In genomic region chr2:34106245-34106644, GRCm38 (mm10) we compare ENCODE assay signal across 10 mouse cellular contexts.
DNase-seq lines count a peak whose midpoint lies in the region; ATAC-seq lines count a peak whose summit lies in the region.
"Had no signal": no experiment of that assay in that cellular context is flagged by ENCODE, and none has a peak within 500 bp of the region (broad histone marks: within the 10 kb centered on the region; RNA-seq: fewer than 3 reads in every experiment).

No protein-coding gene starts in this region.

- H3K4me2 ChIP-seq in neural tube, embryonic 11.5 days (ENCODE audit: low read depth): peak overlapping the region; percentile 30
- H3K4me2 ChIP-seq in limb, embryonic 13.5 days (replicated peaks): peak overlapping the region; percentile 55
- peak overlapping the region; percentile 51 for H3K4me2 ChIP-seq in neural tube, embryonic 15.5 days

- H3K4me1 ChIP-seq in neural tube, embryonic 11.5 days (ENCODE audit: control insufficient read depth, insufficient read depth, low read length): peaks cover 25% of the 10 kb centered on the region
- peaks cover 39% of the 10 kb centered on the region for H3K4me1 ChIP-seq in limb, embryonic 13.5 days
- H3K4me1 ChIP-seq in neural tube, embryonic 15.5 days: peaks cover 48% of the 10 kb centered on the region

- ATAC-seq in neural tube, embryonic 11.5 days (ENCODE audit: insufficient read depth, low FRiP score, low TSS enrichment): peak; percentile 57
- ATAC-seq in limb, embryonic 13.5 days (ENCODE audit: low FRiP score, low read depth): no peak
- peak; percentile 26; the same call in 1 of the 2 replicates for ATAC-seq in neural tube, embryonic 15.5 days (ENCODE audit: low FRiP score)
- no peak for ATAC-seq in megakaryocyte-erythroid progenitor cell, adult 5-6 weeks (replicated peaks; ENCODE audit: low FRiP score, low TSS enrichment, poor library complexity, severe bottlenecking)

- H3K4me3 ChIP-seq in neural tube, embryonic 11.5 days (ENCODE audit: low read depth, low read length): no peak overlapping the region
- H3K4me3 ChIP-seq in limb, embryonic 13.5 days: peak overlapping the region; percentile 12
- peak overlapping the region; percentile 10 for H3K4me3 ChIP-seq in neural tube, embryonic 15.5 days (replicated peaks)

- peak; percentile 30 for DNase-seq in adrenal gland, adult 2 months
- no peak for DNase-seq in adrenal gland, adult 18-20 months (ENCODE audit: low spot score in 2 of 2)
- peak; percentile 35 for DNase-seq in neural tube, embryonic 11.5 days (ENCODE audit: low spot score)
- DNase-seq in neural tube, embryonic 10.5 days (ENCODE audit: extremely low spot score, low spot score): no peak
- DNase-seq in heart, adult 9 months (ENCODE audit: low spot score in 2 of 2): no peak
- DNase-seq: lung, postnatal 4 days had no signal

- 25% methylated on average over 9 of the region's 9 CpGs for WGBS in neural tube, embryonic 11.5 days
- WGBS in limb, embryonic 13.5 days: 25% methylated on average over 9 of the region's 9 CpGs
- WGBS in neural tube, embryonic 15.5 days: 14% methylated on average over 9 of the region's 9 CpGs

- H3K9ac ChIP-seq in neural tube, embryonic 11.5 days (ENCODE audit: low read length): peak overlapping the region; percentile 41
- H3K9ac ChIP-seq in limb, embryonic 13.5 days: no peak overlapping the region
- H3K9ac ChIP-seq in neural tube, embryonic 15.5 days (replicated peaks): peak overlapping the region; percentile 37; the same call in 1 of the 2 replicates

- H3K27ac ChIP-seq in neural tube, embryonic 11.5 days (ENCODE audit: low read depth, low read length): peak overlapping the region; percentile 94
- H3K27ac ChIP-seq in limb, embryonic 13.5 days: no peak overlapping the region
- H3K27ac ChIP-seq in neural tube, embryonic 15.5 days (replicated peaks): peak overlapping the region; percentile 87

- no peaks in the 10 kb centered on the region for H3K27me3 ChIP-seq in neural tube, embryonic 11.5 days (ENCODE audit: control insufficient read depth, insufficient read depth, low read length)
- H3K27me3 ChIP-seq in limb, embryonic 13.5 days: peaks cover 52% of the 10 kb centered on the region
- no peaks in the 10 kb centered on the region for H3K27me3 ChIP-seq in neural tube, embryonic 15.5 days (replicated peaks)

- H3K36me3 ChIP-seq in neural tube, embryonic 11.5 days (ENCODE audit: control insufficient read depth, insufficient read depth, low read length): no peaks in the 10 kb centered on the region
- no peaks in the 10 kb centered on the region for H3K36me3 ChIP-seq in limb, embryonic 13.5 days
- H3K36me3 ChIP-seq in neural tube, embryonic 15.5 days: no peaks in the 10 kb centered on the region
- H3K36me3 ChIP-seq: G1E had no signal

- H3K9me3 ChIP-seq in neural tube, embryonic 11.5 days (ENCODE audit: control insufficient read depth, low read length): no peaks in the 10 kb centered on the region
- H3K9me3 ChIP-seq in limb, embryonic 13.5 days: no peaks in the 10 kb centered on the region
- no peaks in the 10 kb centered on the region for H3K9me3 ChIP-seq in neural tube, embryonic 15.5 days (replicated peaks)
- H3K9me3 ChIP-seq: G1E had no signal

Comparison
In these comparisons a context has a peak if more than half of its experiments do, and no peak if none do; other contexts are left out.
1. DNase-seq: peak in adrenal gland, adult 2 months (single experiment) and neural tube, embryonic 11.5 days (single experiment); none in adrenal gland, adult 18-20 months (0 of 2), neural tube, embryonic 10.5 days (single experiment) and heart, adult 9 months (0 of 2).
2. ATAC-seq: peak in neural tube, embryonic 11.5 days (single experiment) and neural tube, embryonic 15.5 days (single experiment); none in limb, embryonic 13.5 days (single experiment) and megakaryocyte-erythroid progenitor cell, adult 5-6 weeks (single experiment).
3. Peak in every context shown above with its lines, with median percentiles within 50 percentile points of each other: H3K4me2 ChIP-seq.